In genomic region chr6:29717952-29718521, GRCm38 (mm10) we compare ENCODE assay signal across 8 mouse cellular contexts. TPM values are rescaled to one million over a fixed set of nuclear protein-coding genes. Genes with fewer than 3 reads are reported as not detected.
DNase-seq lines count a peak whose midpoint lies in the region; ATAC-seq and TF ChIP-seq lines count a peak whose summit lies in the region.

No protein-coding gene starts in this region.

- intact Hi-C loops in left cerebral cortex, adult 2 months (cut with DNase I), result no loop called here

- 12% methylated on average over 14 of the region's 14 CpGs for WGBS in embryonic facial prominence, embryonic 15.5 days
- WGBS in limb, embryonic 13.5 days, result 14% methylated on average over 14 of the region's 14 CpGs

- no peaks in the 10 kb centered on the region for H3K9me3 ChIP-seq in embryonic facial prominence, embryonic 15.5 days (replicated peaks)
- no peaks in the 10 kb centered on the region for H3K9me3 ChIP-seq in limb, embryonic 13.5 days

- peak overlapping the region; percentile 77 for H3K27ac ChIP-seq in left cerebral cortex, adult 2 months
- H3K27ac ChIP-seq in embryonic facial prominence, embryonic 15.5 days (replicated peaks), result peak overlapping the region; percentile 75
- H3K27ac ChIP-seq in limb, embryonic 13.5 days, result peak overlapping the region; percentile 78; the same call in 1 of the 2 replicates

- peak; percentile 19 to 31 for DNase-seq in left cerebral cortex, adult 2 months (ENCODE audit: extremely low spot score in 1 of 2, low spot score in 2 of 2)
- no peak for DNase-seq in left cerebral cortex, adult 9 months (ENCODE audit: low spot score in 2 of 2)
- peak; percentile 50 to 68 for DNase-seq in adrenal gland, postnatal 36 days
- DNase-seq in heart, postnatal 4 days, result peak; percentile 65
- DNase-seq in spleen, adult 12 weeks (ENCODE audit: low spot score), result no peak
- DNase-seq in thymus, postnatal 25 days, result no peak

- ATAC-seq in embryonic facial prominence, embryonic 15.5 days (ENCODE audit: insufficient number of reproducible peaks, low FRiP score, low TSS enrichment, low read depth), result peak; percentile 41; the same call in 1 of the 2 replicates
- ATAC-seq in limb, embryonic 13.5 days (ENCODE audit: low FRiP score, low read depth), result peak; percentile 45

- TF ChIP-seq CTCF in left cerebral cortex, adult 2 months (IDR thresholded peaks at IDR 0.05), result no peak

- no peaks in the 10 kb centered on the region for H3K36me3 ChIP-seq in embryonic facial prominence, embryonic 15.5 days
- no peaks in the 10 kb centered on the region for H3K36me3 ChIP-seq in limb, embryonic 13.5 days

- peaks cover 21% of the 10 kb centered on the region for H3K4me1 ChIP-seq in embryonic facial prominence, embryonic 15.5 days
- H3K4me1 ChIP-seq in limb, embryonic 13.5 days, result peaks cover 41% of the 10 kb centered on the region

- H3K4me2 ChIP-seq in embryonic facial prominence, embryonic 15.5 days (replicated peaks), result peak overlapping the region; percentile 64
- peak overlapping the region; percentile 61 for H3K4me2 ChIP-seq in limb, embryonic 13.5 days (replicated peaks)

- no peak overlapping the region for H3K9ac ChIP-seq in embryonic facial prominence, embryonic 15.5 days
- peak overlapping the region; percentile 56; the same call in 1 of the 2 replicates for H3K9ac ChIP-seq in limb, embryonic 13.5 days

- H3K27me3 ChIP-seq in embryonic facial prominence, embryonic 15.5 days, result no peaks in the 10 kb centered on the region
- H3K27me3 ChIP-seq in limb, embryonic 13.5 days, result no peaks in the 10 kb centered on the region

- H3K4me3 ChIP-seq in left cerebral cortex, adult 2 months, result no peak overlapping the region
- H3K4me3 ChIP-seq in embryonic facial prominence, embryonic 15.5 days (replicated peaks), result peak overlapping the region; percentile 0; the same call in 1 of the 2 replicates
- peak overlapping the region; percentile 34 for H3K4me3 ChIP-seq in limb, embryonic 13.5 days

RNA-seq across cellular contexts. Expression of gene Smo, which starts 17.3 kb away (rescaled TPM):
- 1 to 10 TPM; 9.0 to 9.2 TPM for total RNA-seq in left cerebral cortex, adult 2 months (2021)
- total RNA-seq in adrenal gland, postnatal 36 days (2021), result 10 to 100 TPM; 41.6 to 50.4 TPM
- polyA plus RNA-seq in embryonic facial prominence, embryonic 15.5 days (2015; fragmentation: Nextera tagmentation; extraction: Ambion mirVana), result 53.7 and 58.7 TPM in 2 replicates
- 10 to 100 TPM; 29.5 to 30.3 TPM for total RNA-seq in heart, postnatal 4 days (2021)
- 55.4 and 58.5 TPM in 2 replicates for polyA plus RNA-seq in limb, embryonic 13.5 days (2015; fragmentation: Nextera tagmentation; extraction: Ambion mirVana)

RNA-seq across cellular contexts. Expression of gene Tspan33, which starts 24.0 kb away (rescaled TPM):
- 10 to 100 TPM; 27.5 to 28.2 TPM for total RNA-seq in left cerebral cortex, adult 2 months (2021)
- total RNA-seq in adrenal gland, postnatal 36 days (2021), result 1 to 10 TPM; 1.7 to 2.0 TPM
- polyA plus RNA-seq in embryonic facial prominence, embryonic 15.5 days (2015; fragmentation: Nextera tagmentation; extraction: Ambion mirVana), result 8.0 and 8.1 TPM in 2 replicates
- 1 to 10 TPM in 1 of 2 experiments, under 1 TPM in 1; 0.93 to 1.4 TPM for total RNA-seq in heart, postnatal 4 days (2021)
- 4.6 and 5.1 TPM in 2 replicates for polyA plus RNA-seq in limb, embryonic 13.5 days (2015; fragmentation: Nextera tagmentation; extraction: Ambion mirVana)

RNA-seq across cellular contexts. Expression of gene Ahcyl2, which starts 49.8 kb away (rescaled TPM):
- 100 to 1,000 TPM; 137 to 141 TPM for total RNA-seq in left cerebral cortex, adult 2 months (2021)
- 100 to 1,000 TPM; 116 to 172 TPM for total RNA-seq in adrenal gland, postnatal 36 days (2021)
- polyA plus RNA-seq in embryonic facial prominence, embryonic 15.5 days (2015; fragmentation: Nextera tagmentation; extraction: Ambion mirVana), result 14.2 and 14.9 TPM in 2 replicates
- total RNA-seq in heart, postnatal 4 days (2021), result 10 to 100 TPM; 13.8 to 17.1 TPM
- polyA plus RNA-seq in limb, embryonic 13.5 days (2015; fragmentation: Nextera tagmentation; extraction: Ambion mirVana), result 17.9 and 20.2 TPM in 2 replicates

Comparison
In these comparisons a context has a peak if more than half of its experiments do, and no peak if none do; other contexts are left out.
1. DNase-seq: peak in left cerebral cortex, adult 2 months (2 of 2), adrenal gland, postnatal 36 days (2 of 2) and heart, postnatal 4 days (single experiment); none in left cerebral cortex, adult 9 months (0 of 2), spleen, adult 12 weeks (single experiment) and thymus, postnatal 25 days (single experiment).
2. RNA of gene Tspan33, which starts 24.0 kb away (total RNA-seq): 27.5 to 28.2 TPM in left cerebral cortex, adult 2 months; 1.7 to 2.0 TPM in adrenal gland, postnatal 36 days and 0.93 to 1.4 TPM in heart, postnatal 4 days; every median in the first group is over 4 times any median in the second.
3. RNA of gene Ahcyl2, which starts 49.8 kb away (total RNA-seq): 116 to 172 TPM in adrenal gland, postnatal 36 days and 137 to 141 TPM in left cerebral cortex, adult 2 months; 13.8 to 17.1 TPM in heart, postnatal 4 days; every median in the first group is over 4 times any median in the second.
4. Peak in every context shown above with its lines, with median percentiles within 50 percentile points of each other: H3K27ac ChIP-seq.